Mouse (Mus musculus): ENCODE results near the gene Tdrd12. TPM values are rescaled to one million over a fixed set of nuclear protein-coding genes. Genes with fewer than 3 reads are reported as not detected.
A peak's percentile ranks its signal among the peaks of the same experiment; 100 is the strongest.

Tdrd12 gene
- polyA plus RNA-seq, 1 experiment from 2014 or later = 0.62 TPM

DNA sequence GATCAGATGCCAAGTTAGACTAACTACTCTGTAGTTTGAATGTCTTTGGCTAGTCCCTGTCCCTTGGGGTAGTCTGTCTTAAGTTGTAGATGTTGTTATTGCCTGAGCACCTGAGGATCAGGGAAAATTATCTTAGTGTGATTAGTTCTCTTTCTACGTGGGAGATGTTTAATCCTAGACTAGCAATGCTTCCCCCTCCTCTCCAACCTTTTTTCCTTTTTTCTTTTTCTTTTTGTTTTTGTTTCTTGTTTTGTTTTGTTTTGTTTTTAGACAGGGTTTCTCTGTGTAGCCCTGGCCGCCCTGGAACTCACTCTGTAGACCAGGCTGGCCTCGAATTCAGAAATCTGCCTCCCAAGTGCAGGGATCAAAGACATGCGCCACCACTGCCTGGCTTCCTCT, 18.7 kb upstream of the Tdrd12 start, which contains the start of gene Nudt19:
Gene Nudt19, minus strand, starts transcription at position 100 of the 399 bp plus-strand sequence.
- Histone ChIP-seq H3K9me3 (replicated peaks; ENCODE audit: low read length) (no peaks in the 10 kb centered on the region), H3K27me3 (ENCODE audit: insufficient read depth, low read length) (no peaks in the 10 kb centered on the region), H3K36me3 (ENCODE audit: insufficient read depth, low read length) (no peaks in the 10 kb centered on the region), H3K27ac (peak within 1 kb of the TSS; percentile 100), H3K4me2 (ENCODE audit: low read length) (peak within 1 kb of the TSS; percentile 98), H3K9ac (ENCODE audit: low read depth, low read length) (peak within 1 kb of the TSS; percentile 98), H3K4me3 (replicated peaks; ENCODE audit: low read depth, low read length) (peak within 1 kb of the TSS; percentile 77), H3K4me1 (replicated peaks; ENCODE audit: insufficient read depth, low read length) (no peaks in the 10 kb centered on the region; the same call in 1 of the 2 replicates)
- DNase-seq (ENCODE audit: low spot score) = no peak
- no peak for TF ChIP-seq CTCF (IDR thresholded peaks at IDR 0.05; ENCODE audit: low read depth)
- ATAC-seq (replicated peaks; ENCODE audit: low FRiP score, low read depth) = no peak
- 68% methylated on average over 4 of the region's 4 CpGs for WGBS

DNA sequence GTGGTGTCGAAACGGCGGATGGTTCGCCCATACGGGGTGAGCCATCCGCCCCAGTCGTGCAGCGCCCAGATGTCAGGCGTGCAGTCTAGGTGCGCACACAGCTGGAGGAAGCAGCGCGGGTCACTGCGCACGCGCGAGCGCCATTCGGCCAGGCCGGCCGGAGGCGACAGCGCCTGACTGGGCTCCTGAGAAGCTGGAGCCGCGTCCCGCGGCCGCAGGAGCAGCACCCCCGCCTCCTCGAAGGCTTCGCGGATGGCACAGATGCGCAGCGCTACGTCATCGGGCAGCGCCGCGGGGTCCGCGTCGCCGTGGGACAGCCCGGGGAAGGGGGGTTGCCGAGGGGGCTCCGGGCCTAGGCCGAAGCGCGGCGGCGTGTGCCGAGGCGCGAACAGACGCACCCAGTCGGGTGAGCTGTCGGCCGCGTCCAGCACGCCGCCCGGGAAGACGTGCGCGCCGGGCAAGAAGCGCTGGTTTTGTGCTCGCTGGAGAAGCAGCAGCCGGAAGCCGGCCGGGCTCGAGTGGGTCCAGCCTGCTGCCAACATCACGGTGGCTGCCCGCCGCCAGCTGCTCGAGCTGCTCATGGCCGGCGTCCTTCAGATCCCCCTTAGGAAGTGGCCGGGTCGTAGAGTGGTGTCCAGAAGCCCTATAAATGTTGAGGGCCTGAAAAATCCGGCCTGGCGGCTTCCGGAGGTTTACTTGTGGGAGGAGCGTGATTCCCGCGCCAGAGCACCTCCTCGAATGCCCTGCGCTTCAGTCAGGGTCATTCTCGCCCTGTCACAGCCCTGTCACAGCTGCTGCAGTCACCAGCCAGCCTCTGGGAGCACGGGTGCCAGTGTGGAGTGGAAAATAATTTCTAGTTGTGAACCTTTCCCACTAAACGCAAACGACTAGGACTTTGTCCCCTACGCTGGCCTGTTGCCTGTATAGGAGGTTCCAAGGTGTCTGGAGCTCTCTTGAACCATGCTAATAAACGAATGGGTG, 18.0 kb upstream of the Tdrd12 start:
- peak overlapping the region; percentile 77 for H3K4me3 ChIP-seq (replicated peaks; ENCODE audit: low read depth, low read length)
- no peak for TF ChIP-seq CTCF (IDR thresholded peaks at IDR 0.05; ENCODE audit: low read depth)
- peak overlapping the region; percentile 100 for H3K27ac ChIP-seq
- WGBS = under 1% methylated on average over 92 of the region's 93 CpGs
- peaks cover 4% of the 10 kb centered on the region for H3K36me3 ChIP-seq (ENCODE audit: insufficient read depth, low read length)
- H3K9ac ChIP-seq (ENCODE audit: low read depth, low read length) = peak overlapping the region; percentile 98
- DNase-seq (ENCODE audit: low spot score) (peak; percentile 90), ATAC-seq (replicated peaks; ENCODE audit: low FRiP score, low read depth) (peak; percentile 90)
- peak overlapping the region; percentile 98 for H3K4me2 ChIP-seq (ENCODE audit: low read length)
- no peaks in the 10 kb centered on the region; the same call in 1 of the 2 replicates for H3K4me1 ChIP-seq (replicated peaks; ENCODE audit: insufficient read depth, low read length)
- H3K9me3 ChIP-seq (replicated peaks; ENCODE audit: low read length) = no peaks in the 10 kb centered on the region
- no peaks in the 10 kb centered on the region for H3K27me3 ChIP-seq (ENCODE audit: insufficient read depth, low read length)

DNA sequence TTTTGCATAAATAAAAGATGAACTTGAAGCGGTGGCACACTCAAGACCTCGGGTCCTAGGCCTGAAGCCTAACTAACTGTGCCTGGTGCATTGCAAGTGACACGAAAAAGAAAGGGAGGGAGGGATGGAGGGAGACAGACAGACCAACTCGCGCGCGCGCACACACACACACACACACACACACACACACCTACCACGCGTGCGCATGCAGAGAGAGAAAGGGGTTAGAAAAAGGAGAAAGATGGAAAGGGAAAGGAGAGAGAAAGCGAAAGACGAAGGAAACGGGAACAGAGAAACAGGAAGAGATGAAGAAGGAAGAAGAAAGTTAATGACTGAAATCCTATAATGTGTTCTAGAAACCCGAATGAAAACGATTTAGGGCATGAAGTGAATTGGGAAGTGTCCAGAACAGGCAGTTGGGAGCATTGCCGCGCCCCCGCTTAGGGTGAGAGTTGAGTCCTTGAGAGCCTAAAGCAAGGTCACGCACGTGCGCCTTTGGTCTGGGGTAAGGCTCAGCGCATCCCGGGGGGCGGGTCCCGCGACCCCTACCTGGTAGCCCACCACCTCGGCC, 17.1 kb upstream of the Tdrd12 start:
- no peak for TF ChIP-seq CTCF (IDR thresholded peaks at IDR 0.05; ENCODE audit: low read depth)
- H3K9ac ChIP-seq (ENCODE audit: low read depth, low read length) = peak overlapping the region; percentile 98
- 4% methylated on average over 28 of the region's 28 CpGs for WGBS

DNA sequence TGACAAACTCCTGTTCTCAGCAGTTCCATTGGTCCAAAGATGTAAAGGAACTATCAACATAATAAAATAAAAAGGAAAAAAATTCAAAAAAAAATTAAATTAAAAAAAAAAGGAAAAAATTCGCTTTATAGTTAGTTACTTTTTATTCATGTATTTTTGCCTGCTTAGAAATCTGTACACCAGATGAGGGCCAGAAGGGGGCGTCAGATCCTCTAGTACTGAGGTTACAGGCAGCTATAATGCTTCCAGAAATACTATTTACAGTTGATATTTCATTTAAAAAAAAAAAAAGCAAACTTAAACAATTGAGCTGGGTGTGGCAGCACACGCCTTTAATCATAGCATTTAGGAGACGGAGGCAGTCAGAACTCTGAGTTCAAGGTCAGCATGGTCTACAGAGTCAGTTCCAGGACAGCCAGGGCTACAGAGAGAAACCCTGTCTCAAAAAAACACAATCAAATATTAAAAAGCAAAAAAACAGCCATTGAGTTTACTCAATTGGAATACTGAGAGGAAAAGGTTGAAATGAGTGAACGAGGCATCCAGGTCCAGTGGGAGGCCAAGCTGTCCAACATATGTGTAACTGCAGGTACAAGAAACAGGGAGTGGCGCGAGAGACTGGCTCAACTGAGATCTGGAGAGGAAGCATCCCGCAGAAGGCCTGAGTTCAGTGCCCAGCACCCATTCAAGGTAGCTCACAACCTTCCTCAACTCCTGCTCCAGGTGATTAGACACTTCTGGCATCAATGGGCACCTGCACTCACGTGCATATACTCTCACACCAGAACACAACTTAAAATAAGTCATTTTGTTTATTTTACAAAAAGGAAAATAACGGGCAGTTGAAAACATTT, 16.4 kb upstream of the Tdrd12 start:
- 65% methylated on average over 10 of the region's 10 CpGs for WGBS
- H3K27me3 ChIP-seq (ENCODE audit: insufficient read depth, low read length) = no peaks in the 10 kb centered on the region
- peak overlapping the region; percentile 98 for H3K4me2 ChIP-seq (ENCODE audit: low read length)
- H3K9me3 ChIP-seq (replicated peaks; ENCODE audit: low read length) = no peaks in the 10 kb centered on the region
- TF ChIP-seq CTCF (IDR thresholded peaks at IDR 0.05; ENCODE audit: low read depth) = peak; percentile 58
- H3K4me1 ChIP-seq (replicated peaks; ENCODE audit: insufficient read depth, low read length) = no peaks in the 10 kb centered on the region; the same call in 1 of the 2 replicates
- H3K36me3 ChIP-seq (ENCODE audit: insufficient read depth, low read length) = peaks cover 11% of the 10 kb centered on the region
- peak overlapping the region; percentile 77 for H3K4me3 ChIP-seq (replicated peaks; ENCODE audit: low read depth, low read length)
- peak overlapping the region; percentile 100; the same call in 1 of the 2 replicates for H3K27ac ChIP-seq
- DNase-seq (ENCODE audit: low spot score) (peak; percentile 43), ATAC-seq (replicated peaks; ENCODE audit: low FRiP score, low read depth) (no peak)
- H3K9ac ChIP-seq (ENCODE audit: low read depth, low read length) = no peak overlapping the region

More for the DNA sequence above, 17.1 kb upstream of the Tdrd12 start:
- ATAC-seq (replicated peaks; ENCODE audit: low FRiP score, low read depth) = no peak
- Histone ChIP-seq H3K4me3 (replicated peaks; ENCODE audit: low read depth, low read length) (peak overlapping the region; percentile 77), H3K9me3 (replicated peaks; ENCODE audit: low read length) (no peaks in the 10 kb centered on the region), H3K4me1 (replicated peaks; ENCODE audit: insufficient read depth, low read length) (no peaks in the 10 kb centered on the region; the same call in 1 of the 2 replicates), H3K36me3 (ENCODE audit: insufficient read depth, low read length) (peaks cover 11% of the 10 kb centered on the region), H3K27me3 (ENCODE audit: insufficient read depth, low read length) (no peaks in the 10 kb centered on the region), H3K27ac (peak overlapping the region; percentile 100), H3K4me2 (ENCODE audit: low read length) (peak overlapping the region; percentile 98)
- DNase-seq (ENCODE audit: low spot score) = peak; percentile 32

DNA sequence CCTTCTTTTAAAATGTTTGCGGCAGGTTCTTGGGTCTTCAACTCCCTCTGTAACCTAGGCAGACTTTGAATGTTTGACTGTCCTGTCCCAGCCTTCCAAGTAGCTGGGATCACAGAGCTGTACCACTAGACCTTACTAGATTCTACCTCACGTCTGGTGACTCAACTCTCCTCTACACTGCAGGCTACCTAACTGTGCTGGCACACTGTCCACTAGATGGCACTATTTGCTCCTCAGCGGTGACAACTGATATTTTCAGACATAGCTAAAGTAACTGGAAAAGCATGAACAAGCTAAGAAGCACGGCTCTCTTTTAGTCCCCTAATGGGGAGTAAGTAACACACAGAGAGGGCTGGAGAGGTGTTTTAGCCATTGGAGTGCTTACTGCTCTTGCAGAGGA, 8.3 kb upstream of the Tdrd12 start:
- TF ChIP-seq CTCF (IDR thresholded peaks at IDR 0.05; ENCODE audit: low read depth) = peak; percentile 89
- Histone ChIP-seq H3K4me1 (replicated peaks; ENCODE audit: insufficient read depth, low read length) (no peaks in the 10 kb centered on the region), H3K27me3 (ENCODE audit: insufficient read depth, low read length) (no peaks in the 10 kb centered on the region), H3K36me3 (ENCODE audit: insufficient read depth, low read length) (peaks cover 18% of the 10 kb centered on the region), H3K9me3 (replicated peaks; ENCODE audit: low read length) (no peaks in the 10 kb centered on the region), H3K9ac (ENCODE audit: low read depth, low read length) (no peak overlapping the region), H3K27ac (no peak overlapping the region), H3K4me2 (ENCODE audit: low read length) (no peak overlapping the region), H3K4me3 (replicated peaks; ENCODE audit: low read depth, low read length) (no peak overlapping the region)
- DNase-seq (ENCODE audit: low spot score) (peak; percentile 86), ATAC-seq (replicated peaks; ENCODE audit: low FRiP score, low read depth) (peak; percentile 72)
- WGBS = 37% methylated on average over 4 of the region's 4 CpGs
